8 mouse cellular contexts compared by ENCODE assay signal in the genomic region with DNA sequence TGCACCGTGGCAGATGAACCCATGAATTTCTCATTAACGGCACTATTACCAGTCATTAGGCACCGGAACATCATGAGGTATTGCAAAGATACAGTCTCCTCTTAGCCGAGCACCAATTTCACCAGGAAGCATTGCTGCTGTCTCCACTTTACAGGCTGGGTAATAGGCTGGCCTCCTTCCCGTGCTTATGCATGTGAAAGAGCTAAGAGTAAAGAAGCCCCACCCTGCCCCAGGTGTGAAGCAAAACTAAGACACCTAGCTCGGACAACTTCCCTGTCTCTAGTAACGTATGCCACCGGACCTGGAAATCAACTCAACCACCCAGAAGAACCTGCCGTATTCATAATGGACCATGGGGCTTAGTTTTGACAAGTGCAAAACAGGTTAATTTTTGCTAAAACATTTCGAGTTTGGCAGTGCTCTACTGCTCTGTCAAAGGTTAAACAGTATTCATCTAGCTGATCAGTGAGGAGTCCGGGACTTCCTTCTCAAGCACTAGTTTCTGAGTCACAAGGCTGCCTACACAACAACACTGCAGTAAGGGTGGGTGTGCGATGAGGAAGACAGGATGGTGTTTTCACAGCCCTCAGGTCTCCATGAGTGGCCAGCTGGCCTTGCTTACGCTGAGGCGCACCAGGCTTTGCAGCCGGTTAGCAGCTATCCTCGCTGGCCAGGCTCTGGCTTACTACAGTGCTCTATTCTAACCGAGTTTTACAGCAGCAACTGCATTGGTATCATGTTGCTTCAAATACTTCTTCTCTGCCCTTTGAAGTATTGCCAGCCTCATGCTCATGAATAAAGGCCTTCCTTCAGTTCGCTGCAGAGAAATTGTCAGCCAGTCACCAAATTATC.
A peak's percentile ranks its signal among the peaks of the same experiment; 100 is the strongest.
DNase-seq lines count a peak whose midpoint lies in the region; ATAC-seq and TF ChIP-seq lines count a peak whose summit lies in the region.

No protein-coding gene starts in this region.

- WGBS in kidney, adult 2 months: 43% methylated on average over 18 of the region's 18 CpGs
- WGBS in forebrain, embryonic 13.5 days: 62% methylated on average over 18 of the region's 18 CpGs
- 43% methylated on average over 18 of the region's 18 CpGs for WGBS in stomach, postnatal 0 days

- TF ChIP-seq EP300 in stomach, postnatal 0 days (optimal IDR thresholded peaks at IDR 0.05): no peak

- no peaks in the 10 kb centered on the region for H3K27me3 ChIP-seq in kidney, adult 2 months (replicated peaks; ENCODE audit: control insufficient read depth, insufficient read depth, low read length)
- H3K27me3 ChIP-seq in forebrain, embryonic 13.5 days: peaks cover 19% of the 10 kb centered on the region
- no peaks in the 10 kb centered on the region for H3K27me3 ChIP-seq in stomach, postnatal 0 days (ENCODE audit: control insufficient read depth, insufficient read depth, low read length)

- TF ChIP-seq POLR2A in kidney, adult 2 months (IDR thresholded peaks at IDR 0.05; ENCODE audit: low read depth, low read length): no peak

- H3K4me2 ChIP-seq in forebrain, embryonic 13.5 days: no peak overlapping the region
- no peak overlapping the region; the same call in 1 of the 2 replicates for H3K4me2 ChIP-seq in stomach, postnatal 0 days (replicated peaks; ENCODE audit: low read depth)

- peaks cover 36% of the 10 kb centered on the region for H3K4me1 ChIP-seq in kidney, adult 2 months (ENCODE audit: control insufficient read depth, insufficient read depth, low read length)
- peaks cover 52% of the 10 kb centered on the region for H3K4me1 ChIP-seq in forebrain, embryonic 13.5 days
- H3K4me1 ChIP-seq in stomach, postnatal 0 days (replicated peaks; ENCODE audit: control insufficient read depth, insufficient read depth): peaks cover 13% of the 10 kb centered on the region; the same call in 1 of the 2 replicates

- H3K9me3 ChIP-seq in forebrain, embryonic 13.5 days (replicated peaks): no peaks in the 10 kb centered on the region
- no peaks in the 10 kb centered on the region for H3K9me3 ChIP-seq in stomach, postnatal 0 days (ENCODE audit: control insufficient read depth, low read length)

- ATAC-seq in forebrain, embryonic 13.5 days: peak; percentile 12; the same call in 1 of the 2 replicates
- peak; percentile 63 for ATAC-seq in stomach, postnatal 0 days (ENCODE audit: low FRiP score, low TSS enrichment)

- intact Hi-C loops in left cerebral cortex, postnatal 25 days (cut with DNase I): no loop called here

- no peak overlapping the region for H3K9ac ChIP-seq in forebrain, embryonic 13.5 days
- no peak overlapping the region for H3K9ac ChIP-seq in stomach, postnatal 0 days (ENCODE audit: low read length)

- no peak overlapping the region for H3K27ac ChIP-seq in kidney, adult 2 months (ENCODE audit: insufficient read depth, low read depth, low read length)
- H3K27ac ChIP-seq in forebrain, embryonic 13.5 days: no peak overlapping the region
- H3K27ac ChIP-seq in stomach, postnatal 0 days (replicated peaks): peak overlapping the region; percentile 85

- DNase-seq in kidney, adult 2 months: peak; percentile 62
- no peak for DNase-seq in kidney, adult 18-20 months
- peak; percentile 17 for DNase-seq in adrenal gland, postnatal 14 days
- peak; percentile 41 to 84 for DNase-seq in left cerebral cortex, postnatal 25 days (ENCODE audit: low spot score in 2 of 2)
- DNase-seq in stomach, postnatal 0 days (ENCODE audit: low spot score): peak; percentile 65
- no peak for DNase-seq in retina, postnatal 1 day
- DNase-seq in urinary bladder, postnatal 10 days (ENCODE audit: low spot score): no peak

- no peaks in the 10 kb centered on the region for H3K36me3 ChIP-seq in kidney, adult 2 months (ENCODE audit: control insufficient read depth, insufficient read depth, low read length)
- H3K36me3 ChIP-seq in forebrain, embryonic 13.5 days (ENCODE audit: poor library complexity, severe bottlenecking): no peaks in the 10 kb centered on the region
- H3K36me3 ChIP-seq in stomach, postnatal 0 days (ENCODE audit: control insufficient read depth, insufficient read depth, low read length): no peaks in the 10 kb centered on the region

- H3K4me3 ChIP-seq in kidney, adult 2 months (ENCODE audit: insufficient read depth, low read depth, low read length): no peak overlapping the region
- no peak overlapping the region for H3K4me3 ChIP-seq in forebrain, embryonic 13.5 days
- no peak overlapping the region for H3K4me3 ChIP-seq in stomach, postnatal 0 days (ENCODE audit: low read depth, low read length)

- no peak for TF ChIP-seq CTCF in kidney, adult 2 months (conservative IDR thresholded peaks at IDR 0.05; ENCODE audit: insufficient read depth, insufficient read length, low read depth, low read length)
- no peak for TF ChIP-seq CTCF in stomach, postnatal 0 days (IDR thresholded peaks at IDR 0.05; ENCODE audit: low read depth)

Comparison
In these comparisons a context has a peak if more than half of its experiments do, and no peak if none do; other contexts are left out.
1. DNase-seq: peak in kidney, adult 2 months (single experiment), adrenal gland, postnatal 14 days (single experiment), left cerebral cortex, postnatal 25 days (2 of 2) and stomach, postnatal 0 days (single experiment); none in kidney, adult 18-20 months (single experiment), retina, postnatal 1 day (single experiment) and urinary bladder, postnatal 10 days (single experiment).